Mouse (Mus musculus): ENCODE measurements around the gene Sult6b2. TPM values are rescaled to one million over a fixed set of nuclear protein-coding genes. Genes with fewer than 3 reads are reported as not detected.

The Sult6b2 gene
- not detected for polyA plus RNA-seq (2017; shearing (Covaris generic))

DNA sequence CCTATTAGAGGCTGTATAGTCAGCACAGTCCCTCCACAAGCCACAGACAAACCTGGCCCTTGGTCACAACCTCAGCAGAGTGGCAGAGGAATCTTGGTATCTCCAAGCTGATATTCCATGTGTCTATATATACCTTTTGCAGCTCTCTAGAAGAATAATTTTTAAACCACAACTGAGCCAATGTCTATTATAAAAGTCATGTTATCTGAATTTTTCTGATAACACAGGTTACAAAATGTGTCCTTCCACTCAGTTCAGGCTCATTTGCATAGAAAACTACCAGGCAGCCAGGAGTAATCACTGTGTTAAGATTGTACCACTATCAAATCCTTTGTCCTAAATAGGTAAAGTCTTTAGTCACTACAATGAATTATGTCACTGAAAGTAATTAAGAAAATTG lies at the start of gene Sult6b2:
TSS of gene Sult6b2 (minus strand) at position 101 of the 400 bp plus-strand sequence.

DNA sequence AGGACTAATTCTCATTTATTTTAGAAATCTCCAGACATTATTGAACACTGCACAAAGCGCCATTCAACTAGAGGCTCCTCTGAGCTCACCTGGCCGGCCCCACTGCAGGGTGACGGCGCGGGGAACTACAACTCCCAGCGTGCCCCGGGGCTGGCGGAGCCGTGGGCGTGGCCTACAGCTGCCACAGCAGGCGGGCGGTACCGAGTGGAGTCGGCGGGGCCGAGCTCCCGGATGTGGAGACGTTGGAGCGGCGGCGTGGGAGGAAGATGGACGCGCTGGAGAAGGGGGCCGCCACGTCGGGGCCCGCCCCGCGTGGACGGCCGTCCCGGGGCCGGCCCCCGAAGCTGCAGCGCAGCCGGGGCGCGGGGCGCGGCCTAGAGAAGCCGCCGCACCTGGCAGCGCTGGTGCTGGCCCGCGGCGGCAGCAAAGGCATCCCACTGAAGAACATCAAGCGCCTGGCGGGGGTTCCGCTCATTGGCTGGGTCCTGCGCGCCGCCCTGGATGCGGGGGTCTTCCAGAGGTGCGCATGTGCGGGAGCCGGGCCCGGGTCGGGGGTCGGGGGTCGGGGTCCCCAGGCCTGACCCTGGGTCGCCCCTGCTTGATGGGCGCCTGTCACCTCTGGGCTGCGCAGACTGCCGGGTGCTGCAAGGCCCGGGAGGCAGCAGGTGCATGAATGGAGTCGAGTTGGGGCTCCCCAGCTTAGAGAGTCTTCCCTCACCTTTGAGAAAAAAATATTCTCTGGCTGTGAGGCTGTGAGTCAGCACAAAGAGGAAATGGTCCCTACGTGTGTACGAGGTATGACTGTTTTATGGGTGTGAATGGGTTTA lies 47.6 kb downstream of the Sult6b2 start, which contains the start of gene Cmas:
TSS of gene Cmas (plus strand) at position 180 of the 827 bp plus-strand sequence.

Other genes with a start within 250 kb of the Sult6b2 start
- 0.12 TPM for gene Kcnj8, start 232.9 kb downstream of the Sult6b2 start, polyA plus RNA-seq (2017; shearing (Covaris generic))
- gene Abcc9, start 102.2 kb downstream of the Sult6b2 start, polyA plus RNA-seq (2017; shearing (Covaris generic)): 0.06 TPM
- 12.9 TPM for gene Cmas, start 47.8 kb downstream of the Sult6b2 start, polyA plus RNA-seq (2017; shearing (Covaris generic))
- gene St8sia1, start 159.9 kb upstream of the Sult6b2 start, polyA plus RNA-seq (2017; shearing (Covaris generic)): 17.8 TPM